Mouse (Mus musculus): ENCODE measurements around the gene Hmox2. TPM values are rescaled to one million over a fixed set of nuclear protein-coding genes. Genes with fewer than 3 reads are reported as not detected.

Hmox2 gene
- polyA plus RNA-seq, 1 experiment from 2014 or later = 74.3 TPM

- DNase-seq (ENCODE audit: low spot score) (no peak), ATAC-seq (replicated peaks; ENCODE audit: low FRiP score) (no peak)
- Histone ChIP-seq H3K4me3 (ENCODE audit: low read depth, low read length) (no peak overlapping the region), H3K9ac (ENCODE audit: low read length) (no peak overlapping the region), H3K4me2 (ENCODE audit: low read depth, low read length, severe bottlenecking) (no peak overlapping the region), H3K27ac (ENCODE audit: low read depth, low read length) (no peak overlapping the region), H3K9me3 (ENCODE audit: control insufficient read depth, low read length) (no peaks in the 10 kb centered on the region), H3K36me3 (ENCODE audit: control insufficient read depth, insufficient read depth, low read length) (no peaks in the 10 kb centered on the region; the same call in 1 of the 2 replicates), H3K4me1 (replicated peaks; ENCODE audit: control insufficient read depth, insufficient read depth, low read length) (no peaks in the 10 kb centered on the region), H3K27me3 (ENCODE audit: control insufficient read depth, insufficient read depth, low read length) (no peaks in the 10 kb centered on the region)
These were observed 56.4 kb downstream of the Hmox2 start for GRCm38 (mm10) chr16:4782515-4782914.

GRCm38 (mm10) chr16:4785706-4786105 is 59.5 kb downstream of the Hmox2 start:
- no peak overlapping the region for H3K9ac ChIP-seq (ENCODE audit: low read length)
- no peaks in the 10 kb centered on the region; the same call in 1 of the 2 replicates for H3K36me3 ChIP-seq (ENCODE audit: control insufficient read depth, insufficient read depth, low read length)
- no peak overlapping the region for H3K4me2 ChIP-seq (ENCODE audit: low read depth, low read length, severe bottlenecking)
- H3K9me3 ChIP-seq (ENCODE audit: control insufficient read depth, low read length) = no peaks in the 10 kb centered on the region
- no peak overlapping the region for H3K4me3 ChIP-seq (ENCODE audit: low read depth, low read length)
- DNase-seq (ENCODE audit: low spot score) = no peak
- ATAC-seq (replicated peaks; ENCODE audit: low FRiP score) = no peak
- no peak overlapping the region for H3K27ac ChIP-seq (ENCODE audit: low read depth, low read length)
- H3K27me3 ChIP-seq (ENCODE audit: control insufficient read depth, insufficient read depth, low read length) = no peaks in the 10 kb centered on the region
- H3K4me1 ChIP-seq (replicated peaks; ENCODE audit: control insufficient read depth, insufficient read depth, low read length) = no peaks in the 10 kb centered on the region; the same call in 1 of the 2 replicates
- WGBS = 66% methylated on average over 4 of the region's 4 CpGs

DNA sequence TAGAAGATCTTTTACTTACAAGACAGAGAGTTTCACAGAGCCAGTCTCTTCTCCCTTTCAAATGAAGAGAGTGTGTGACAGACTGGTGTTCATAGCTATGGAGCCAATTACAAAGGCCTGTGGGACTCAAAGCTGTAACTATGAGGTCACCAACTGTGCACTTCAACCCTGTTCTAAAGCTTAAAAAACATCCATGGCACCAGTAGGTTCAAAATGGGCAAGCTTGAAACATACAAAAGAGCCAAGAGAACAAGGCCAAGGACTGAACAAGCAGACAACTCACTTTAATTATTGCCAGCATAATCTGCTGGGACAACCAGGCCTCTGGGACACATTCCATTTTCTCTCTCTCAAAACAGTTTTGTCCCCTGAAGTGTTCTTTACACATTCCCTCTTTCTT is 62.0 kb downstream of the Hmox2 start:
- Histone ChIP-seq H3K4me3 (ENCODE audit: low read depth, low read length) (no peak overlapping the region), H3K4me2 (ENCODE audit: low read depth, low read length, severe bottlenecking) (peak overlapping the region; percentile 87; the same call in 1 of the 2 replicates), H3K9ac (ENCODE audit: low read length) (no peak overlapping the region), H3K27ac (ENCODE audit: low read depth, low read length) (no peak overlapping the region), H3K36me3 (ENCODE audit: control insufficient read depth, insufficient read depth, low read length) (no peaks in the 10 kb centered on the region; the same call in 1 of the 2 replicates), H3K4me1 (replicated peaks; ENCODE audit: control insufficient read depth, insufficient read depth, low read length) (no peaks in the 10 kb centered on the region; the same call in 1 of the 2 replicates), H3K9me3 (ENCODE audit: control insufficient read depth, low read length) (no peaks in the 10 kb centered on the region), H3K27me3 (ENCODE audit: control insufficient read depth, insufficient read depth, low read length) (no peaks in the 10 kb centered on the region)
- DNase-seq (ENCODE audit: low spot score) = no peak
- ATAC-seq (replicated peaks; ENCODE audit: low FRiP score) = no peak

DNA sequence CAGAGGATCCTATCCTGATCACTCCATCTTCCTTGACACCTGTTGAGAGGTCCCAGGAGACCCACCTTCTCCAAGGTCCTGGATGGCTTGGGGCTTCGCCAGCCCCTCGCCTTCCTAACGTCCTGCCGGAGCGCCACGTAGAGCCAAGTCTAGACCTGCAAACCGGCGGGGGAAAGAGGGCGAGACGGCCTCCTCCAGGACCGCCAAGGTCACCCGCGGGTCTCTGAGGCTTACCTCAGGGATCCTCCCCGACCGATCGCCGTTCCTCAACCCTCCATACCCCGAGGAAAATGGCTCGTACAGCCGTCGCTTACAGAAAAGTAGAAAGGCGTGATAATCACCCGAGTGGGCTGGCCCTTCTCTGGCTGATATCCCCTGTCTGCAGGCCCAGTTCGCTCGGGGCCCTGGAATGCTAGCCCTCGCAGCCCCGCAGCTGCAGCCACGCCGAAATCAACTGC is 63.2 kb downstream of the Hmox2 start:
- Histone ChIP-seq H3K4me1 (replicated peaks; ENCODE audit: control insufficient read depth, insufficient read depth, low read length) (no peaks in the 10 kb centered on the region; the same call in 1 of the 2 replicates), H3K4me3 (ENCODE audit: low read depth, low read length) (peak overlapping the region; percentile 57), H3K36me3 (ENCODE audit: control insufficient read depth, insufficient read depth, low read length) (no peaks in the 10 kb centered on the region), H3K27ac (ENCODE audit: low read depth, low read length) (no peak overlapping the region), H3K27me3 (ENCODE audit: control insufficient read depth, insufficient read depth, low read length) (no peaks in the 10 kb centered on the region), H3K9ac (ENCODE audit: low read length) (peak overlapping the region; percentile 86), H3K9me3 (ENCODE audit: control insufficient read depth, low read length) (no peaks in the 10 kb centered on the region), H3K4me2 (ENCODE audit: low read depth, low read length, severe bottlenecking) (peak overlapping the region; percentile 87)
- under 1% methylated on average over 29 of the region's 29 CpGs for WGBS
- DNase-seq (ENCODE audit: low spot score) (no peak), ATAC-seq (replicated peaks; ENCODE audit: low FRiP score) (peak; percentile 64)

- no peaks in the 10 kb centered on the region; the same call in 1 of the 2 replicates for H3K4me1 ChIP-seq (replicated peaks; ENCODE audit: control insufficient read depth, insufficient read depth, low read length)
- H3K27me3 ChIP-seq (ENCODE audit: control insufficient read depth, insufficient read depth, low read length) = no peaks in the 10 kb centered on the region
- H3K4me3 ChIP-seq (ENCODE audit: low read depth, low read length) = peak within 1 kb of the TSS; percentile 57
- peak within 1 kb of the TSS; percentile 97 for H3K27ac ChIP-seq (ENCODE audit: low read depth, low read length)
- WGBS = under 1% methylated on average over 51 of the region's 51 CpGs
- ATAC-seq (replicated peaks; ENCODE audit: low FRiP score) = peak; percentile 98
- H3K36me3 ChIP-seq (ENCODE audit: control insufficient read depth, insufficient read depth, low read length) = no peaks in the 10 kb centered on the region
- peak within 1 kb of the TSS; percentile 87 for H3K4me2 ChIP-seq (ENCODE audit: low read depth, low read length, severe bottlenecking)
- no peaks in the 10 kb centered on the region for H3K9me3 ChIP-seq (ENCODE audit: control insufficient read depth, low read length)
- peak; percentile 97 for DNase-seq (ENCODE audit: low spot score)
- peak within 1 kb of the TSS; percentile 86 for H3K9ac ChIP-seq (ENCODE audit: low read length)
These were observed 63.8 kb downstream of the Hmox2 start, which contains the start of gene Cdip1 for GRCm38 (mm10) chr16:4789810-4790559. Gene Cdip1, minus strand, starts transcription at chr16:4790292.

- H3K4me1 ChIP-seq (replicated peaks; ENCODE audit: control insufficient read depth, insufficient read depth, low read length) = no peaks in the 10 kb centered on the region; the same call in 1 of the 2 replicates
- ATAC-seq (replicated peaks; ENCODE audit: low FRiP score) (no peak), DNase-seq (ENCODE audit: low spot score) (no peak)
- H3K9me3 ChIP-seq (ENCODE audit: control insufficient read depth, low read length) = no peaks in the 10 kb centered on the region
- no peaks in the 10 kb centered on the region for H3K36me3 ChIP-seq (ENCODE audit: control insufficient read depth, insufficient read depth, low read length)
- 71% methylated on average over 2 of the region's 2 CpGs for WGBS
- no peak overlapping the region for H3K4me3 ChIP-seq (ENCODE audit: low read depth, low read length)
- H3K27ac ChIP-seq (ENCODE audit: low read depth, low read length) = no peak overlapping the region
- no peaks in the 10 kb centered on the region for H3K27me3 ChIP-seq (ENCODE audit: control insufficient read depth, insufficient read depth, low read length)
- H3K9ac ChIP-seq (ENCODE audit: low read length) = no peak overlapping the region
- H3K4me2 ChIP-seq (ENCODE audit: low read depth, low read length, severe bottlenecking) = no peak overlapping the region
These were observed 65.2 kb downstream of the Hmox2 start for GRCm38 (mm10) chr16:4791332-4791731.

GRCm38 (mm10) chr16:4796631-4797030 is 70.5 kb downstream of the Hmox2 start:
- H3K4me3 ChIP-seq (ENCODE audit: low read depth, low read length) = no peak overlapping the region
- H3K27me3 ChIP-seq (ENCODE audit: control insufficient read depth, insufficient read depth, low read length) = no peaks in the 10 kb centered on the region
- H3K36me3 ChIP-seq (ENCODE audit: control insufficient read depth, insufficient read depth, low read length) = no peaks in the 10 kb centered on the region
- H3K4me1 ChIP-seq (replicated peaks; ENCODE audit: control insufficient read depth, insufficient read depth, low read length) = no peaks in the 10 kb centered on the region
- H3K9ac ChIP-seq (ENCODE audit: low read length) = no peak overlapping the region
- no peak for DNase-seq (ENCODE audit: low spot score)
- 85% methylated on average over 4 of the region's 4 CpGs for WGBS
- H3K27ac ChIP-seq (ENCODE audit: low read depth, low read length) = no peak overlapping the region
- no peak overlapping the region for H3K4me2 ChIP-seq (ENCODE audit: low read depth, low read length, severe bottlenecking)
- ATAC-seq (replicated peaks; ENCODE audit: low FRiP score) = no peak
- H3K9me3 ChIP-seq (ENCODE audit: control insufficient read depth, low read length) = no peaks in the 10 kb centered on the region
